Mouse (Mus musculus): ENCODE data around the gene Nutf2-ps1.

DNA sequence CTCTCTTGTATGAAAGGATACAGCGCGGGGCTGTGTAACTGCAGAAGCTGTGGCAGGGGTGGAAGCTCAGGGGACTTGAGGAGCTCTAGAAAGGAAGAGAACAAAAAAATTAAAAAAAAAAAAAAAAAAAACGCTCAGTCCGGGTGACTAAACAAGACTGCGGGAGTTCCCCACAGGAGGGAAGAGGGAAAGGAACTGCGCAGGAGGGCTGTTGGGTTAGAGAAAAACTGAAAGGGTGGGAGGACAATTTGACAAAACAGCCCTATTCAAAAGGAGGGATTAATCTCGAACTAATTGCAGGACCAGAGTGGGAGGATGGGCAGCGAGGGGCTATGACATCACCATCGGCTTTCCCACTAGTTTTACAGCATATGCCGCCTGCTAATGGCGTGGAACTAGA is 21.0 kb downstream of the Nutf2-ps1 start:
- no peak for TF ChIP-seq POLR2A (IDR thresholded peaks at IDR 0.05; ENCODE audit: low read depth, low read length)
- TF ChIP-seq CTCF (IDR thresholded peaks at IDR 0.05; ENCODE audit: extremely low read depth, insufficient read length, insufficient replicate concordance, low read depth, low read length), result no peak

Data from small intestine, adult 2 months (tissue).